26 mouse cellular contexts compared by ENCODE assay signal in the genomic region with DNA sequence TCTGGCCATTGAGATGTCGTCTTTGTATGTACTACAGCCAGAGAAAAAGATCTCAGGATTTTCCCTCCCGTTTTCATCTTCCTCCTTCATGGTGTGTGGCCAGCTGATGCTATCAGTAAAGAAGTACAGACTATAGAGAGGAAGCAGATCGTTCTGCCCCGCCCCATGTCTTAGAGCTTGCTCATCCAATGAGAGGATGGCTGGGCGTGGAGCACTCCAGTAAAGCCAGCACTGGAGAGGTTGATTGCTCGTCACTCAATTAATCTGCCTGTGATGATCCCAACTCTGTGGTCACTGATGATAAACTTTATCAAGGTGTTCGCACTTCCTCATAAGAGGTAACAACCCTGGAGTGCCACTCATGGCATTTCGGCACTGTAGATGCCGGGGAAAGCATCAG. TPM values are rescaled to one million over a fixed set of nuclear protein-coding genes. Genes with fewer than 3 reads are reported as not detected.
DNase-seq lines count a peak whose midpoint lies in the region; ATAC-seq and TF ChIP-seq lines count a peak whose summit lies in the region.
"Had no signal": no experiment of that assay in that cellular context is flagged by ENCODE, and none has a peak within 500 bp of the region (broad histone marks: within the 10 kb centered on the region; RNA-seq: fewer than 3 reads in every experiment).

No protein-coding gene starts in this region.

- H3K36me3 ChIP-seq in testis, adult 2 months (ENCODE audit: control insufficient read depth, insufficient read depth, low read length): no peaks in the 10 kb centered on the region
- no peaks in the 10 kb centered on the region for H3K36me3 ChIP-seq in intestine, embryonic 14.5 days (ENCODE audit: control insufficient read depth, insufficient read depth, low read length)
- no peaks in the 10 kb centered on the region for H3K36me3 ChIP-seq in lung, embryonic 15.5 days
- H3K36me3 ChIP-seq in kidney, embryonic 15.5 days: no peaks in the 10 kb centered on the region
- H3K36me3 ChIP-seq in midbrain, postnatal 0 days (ENCODE audit: insufficient read depth, low read length): no peaks in the 10 kb centered on the region
- H3K36me3 ChIP-seq: embryonic facial prominence, embryonic 12.5 days; liver, embryonic 15.5 days had no signal

- no peak for DNase-seq in testis, postnatal 10 days (ENCODE audit: low spot score)
- DNase-seq in intestine, embryonic 14.5 days (ENCODE audit: low spot score): no peak
- peak; percentile 42 to 50 for DNase-seq in lung, postnatal 4 days
- no peak for DNase-seq in midbrain, postnatal 0 days (ENCODE audit: low spot score)
- DNase-seq in cerebellum, adult 11-12 months: no peak
- DNase-seq: adrenal gland, postnatal 36 days; B cell, adult 2 months; cerebellum, postnatal 10 days; gastrocnemius, postnatal 25 days; heart, postnatal 10 days; kidney, postnatal 10 days; midbrain, embryonic 14.5 days; right cerebral cortex, postnatal 14 days; spleen, adult 18-20 months; thymus, postnatal 14 days had no signal

- peak; percentile 53; the same call in 1 of the 2 replicates for ATAC-seq in intestine, embryonic 14.5 days (replicated peaks; ENCODE audit: low FRiP score, low TSS enrichment, low read depth)
- no peak for ATAC-seq in lung, embryonic 15.5 days (ENCODE audit: borderline replicate concordance, extremely low read depth, low FRiP score, low TSS enrichment)
- ATAC-seq in kidney, embryonic 15.5 days (replicated peaks; ENCODE audit: low FRiP score): no peak
- ATAC-seq in midbrain, postnatal 0 days (ENCODE audit: low FRiP score): no peak
- ATAC-seq: activated CD4-positive, CD25-positive, alpha-beta regulatory T cell, adult 4 months; forebrain, embryonic 13.5 days had no signal

- no peak overlapping the region for H3K27ac ChIP-seq in testis, adult 2 months (ENCODE audit: control insufficient read depth, insufficient read depth, low read depth, low read length)
- H3K27ac ChIP-seq in intestine, embryonic 14.5 days (ENCODE audit: low read depth): no peak overlapping the region
- H3K27ac ChIP-seq in lung, embryonic 15.5 days: no peak overlapping the region
- H3K27ac ChIP-seq in kidney, embryonic 15.5 days: no peak overlapping the region
- H3K27ac ChIP-seq in midbrain, postnatal 0 days (ENCODE audit: low read depth, low read length): no peak overlapping the region
- H3K27ac ChIP-seq: embryonic facial prominence, embryonic 12.5 days; forebrain, embryonic 13.5 days; limb, embryonic 15.5 days; liver, embryonic 15.5 days had no signal

- H3K27me3 ChIP-seq in testis, adult 2 months (ENCODE audit: control insufficient read depth, insufficient read depth, low read length): no peaks in the 10 kb centered on the region
- H3K27me3 ChIP-seq in intestine, embryonic 14.5 days (replicated peaks; ENCODE audit: control insufficient read depth, insufficient read depth, low read length): no peaks in the 10 kb centered on the region
- H3K27me3 ChIP-seq in lung, embryonic 15.5 days: no peaks in the 10 kb centered on the region
- no peaks in the 10 kb centered on the region for H3K27me3 ChIP-seq in kidney, embryonic 15.5 days
- no peaks in the 10 kb centered on the region for H3K27me3 ChIP-seq in midbrain, postnatal 0 days (ENCODE audit: insufficient read depth, low read length)
- H3K27me3 ChIP-seq: embryonic facial prominence, embryonic 12.5 days; forebrain, embryonic 13.5 days; limb, embryonic 15.5 days; liver, embryonic 15.5 days had no signal

- H3K9me3 ChIP-seq in intestine, embryonic 14.5 days (ENCODE audit: control insufficient read depth, low read length): no peaks in the 10 kb centered on the region
- H3K9me3 ChIP-seq in lung, embryonic 15.5 days: no peaks in the 10 kb centered on the region
- no peaks in the 10 kb centered on the region for H3K9me3 ChIP-seq in kidney, embryonic 15.5 days (replicated peaks)
- H3K9me3 ChIP-seq in midbrain, postnatal 0 days (ENCODE audit: low read length): no peaks in the 10 kb centered on the region
- H3K9me3 ChIP-seq: embryonic facial prominence, embryonic 12.5 days; forebrain, embryonic 13.5 days; limb, embryonic 15.5 days; liver, embryonic 15.5 days; megakaryocyte, embryonic 14.5 days had no signal

- H3K4me3 ChIP-seq in testis, adult 2 months (ENCODE audit: control insufficient read depth, low read depth, low read length): peak overlapping the region; percentile 18; the same call in 1 of the 2 replicates
- H3K4me3 ChIP-seq in intestine, embryonic 14.5 days (ENCODE audit: low read depth, low read length): no peak overlapping the region
- H3K4me3 ChIP-seq in lung, embryonic 15.5 days: no peak overlapping the region
- no peak overlapping the region for H3K4me3 ChIP-seq in kidney, embryonic 15.5 days (replicated peaks)
- H3K4me3 ChIP-seq in midbrain, postnatal 0 days (ENCODE audit: low read depth, low read length): no peak overlapping the region
- H3K4me3 ChIP-seq: embryonic facial prominence, embryonic 12.5 days; erythroblast, embryonic 14.5 days; forebrain, embryonic 13.5 days; limb, embryonic 15.5 days; liver, embryonic 15.5 days; megakaryocyte, embryonic 14.5 days; myocyte had no signal

- no peaks in the 10 kb centered on the region; the same call in none of the 2 replicates for H3K4me1 ChIP-seq in testis, adult 2 months (ENCODE audit: control insufficient read depth, insufficient read depth, low read length)
- H3K4me1 ChIP-seq in intestine, embryonic 14.5 days (replicated peaks; ENCODE audit: control insufficient read depth, insufficient read depth, low read length): peaks cover 14% of the 10 kb centered on the region
- H3K4me1 ChIP-seq in lung, embryonic 15.5 days: peaks cover 46% of the 10 kb centered on the region
- H3K4me1 ChIP-seq in kidney, embryonic 15.5 days: peaks cover 32% of the 10 kb centered on the region
- no peaks in the 10 kb centered on the region for H3K4me1 ChIP-seq in midbrain, postnatal 0 days (ENCODE audit: insufficient read depth, low read length)
- H3K4me1 ChIP-seq: megakaryocyte, embryonic 14.5 days had no signal

- H3K4me2 ChIP-seq in intestine, embryonic 14.5 days (ENCODE audit: low read length): no peak overlapping the region
- 0 out of 2 replicates have a peak overlapping the region, but pooled peaks have one; percentile 5 for H3K4me2 ChIP-seq in lung, embryonic 15.5 days
- no peak overlapping the region for H3K4me2 ChIP-seq in kidney, embryonic 15.5 days
- no peak overlapping the region for H3K4me2 ChIP-seq in midbrain, postnatal 0 days (ENCODE audit: low read depth, low read length, poor library complexity, severe bottlenecking)
- H3K4me2 ChIP-seq: embryonic facial prominence, embryonic 12.5 days; forebrain, embryonic 13.5 days; limb, embryonic 15.5 days; liver, embryonic 15.5 days had no signal

- 69% methylated on average over 9 of the region's 9 CpGs for WGBS in intestine, embryonic 14.5 days
- 46% methylated on average over 9 of the region's 9 CpGs for WGBS in lung, embryonic 15.5 days
- 76% methylated on average over 9 of the region's 9 CpGs for WGBS in kidney, embryonic 15.5 days
- 84% methylated on average over 9 of the region's 9 CpGs for WGBS in midbrain, postnatal 0 days

- no peak for TF ChIP-seq POLR2A in testis, adult 2 months (IDR thresholded peaks at IDR 0.05; ENCODE audit: control insufficient read depth, low read depth, low read length)

- no peak for TF ChIP-seq CTCF in testis, adult 2 months (IDR thresholded peaks at IDR 0.05; ENCODE audit: control insufficient read depth, insufficient read depth, insufficient replicate concordance, low read depth, low read length)
- TF ChIP-seq CTCF in midbrain, postnatal 0 days (IDR thresholded peaks at IDR 0.05): no peak

- no peak overlapping the region for H3K9ac ChIP-seq in intestine, embryonic 14.5 days (ENCODE audit: low read length)
- H3K9ac ChIP-seq in lung, embryonic 15.5 days: no peak overlapping the region
- no peak overlapping the region for H3K9ac ChIP-seq in kidney, embryonic 15.5 days
- H3K9ac ChIP-seq in midbrain, postnatal 0 days (replicated peaks; ENCODE audit: low read length, poor library complexity, severe bottlenecking): no peak overlapping the region
- H3K9ac ChIP-seq: embryonic facial prominence, embryonic 12.5 days; forebrain, embryonic 13.5 days; limb, embryonic 15.5 days; liver, embryonic 15.5 days had no signal

RNA-seq across cellular contexts. Expression of a gene that starts 18.7 kb away (rescaled TPM):
- polyA plus RNA-seq in testis, adult 2 months (2012; rRNA removed): 0.73 and 1.2 TPM in 2 replicates
- 35.8 and 39.3 TPM in 2 replicates for polyA plus RNA-seq in intestine, embryonic 14.5 days (2014; fragmentation: Nextera tagmentation; extraction: Ambion mirVana)
- polyA plus RNA-seq in lung, embryonic 15.5 days (2015; fragmentation: Nextera tagmentation; extraction: Ambion mirVana): 44.0 and 49.8 TPM in 2 replicates
- polyA plus RNA-seq in kidney, embryonic 15.5 days (2015; fragmentation: Nextera tagmentation; extraction: Ambion mirVana): 57.5 and 65.4 TPM in 2 replicates
- total RNA-seq in midbrain, postnatal 0 days (2014; rRNA removed): 60.6 and 73.7 TPM in 2 replicates
- 66.6 and 76.0 TPM in 2 replicates for polyA plus RNA-seq in midbrain, postnatal 0 days (2015; fragmentation: Nextera tagmentation; extraction: Ambion mirVana)

Comparison
In these comparisons a context has a peak if more than half of its experiments do, and no peak if none do; other contexts are left out.
1. DNase-seq: peak in lung, postnatal 4 days (2 of 2); none in testis, postnatal 10 days (single experiment), intestine, embryonic 14.5 days (single experiment), midbrain, postnatal 0 days (single experiment) and cerebellum, adult 11-12 months (single experiment).
2. RNA of a gene that starts 18.7 kb away (polyA plus RNA-seq): 66.6 to 76.0 TPM in midbrain, postnatal 0 days, 57.5 to 65.4 TPM in kidney, embryonic 15.5 days, 44.0 to 49.8 TPM in lung, embryonic 15.5 days and 35.8 to 39.3 TPM in intestine, embryonic 14.5 days; 0.73 to 1.2 TPM in testis, adult 2 months; every median in the first group is over 10 times any median in the second.